Mouse (Mus musculus): ENCODE data around the gene Sox8. TPM values are rescaled to one million over a fixed set of nuclear protein-coding genes. Genes with fewer than 3 reads are reported as not detected.

Gene Sox8
- total RNA-seq, 1 experiment from 2014 or later: 1.2 TPM

DNA sequence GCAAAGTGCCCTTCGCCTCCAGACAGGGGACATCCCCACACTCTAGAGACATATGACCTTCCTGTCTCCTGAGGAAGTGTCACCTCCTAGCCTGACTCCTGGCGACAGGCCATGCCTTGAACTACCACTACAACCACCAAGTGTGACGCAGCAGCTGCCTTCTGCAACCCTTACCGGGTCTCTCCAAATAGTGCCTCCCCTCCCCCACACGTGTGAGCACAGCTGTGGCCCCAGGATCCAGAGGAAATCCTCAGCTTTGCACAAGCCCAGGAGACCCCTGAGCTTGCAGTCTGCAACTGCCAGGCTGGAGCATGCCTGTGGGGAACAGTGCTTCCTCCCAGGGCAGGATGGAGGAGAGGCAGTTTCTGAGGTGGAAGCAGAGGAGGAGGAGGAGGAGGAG lies 54.2 kb downstream of the Sox8 start:
- ATAC-seq (replicated peaks; ENCODE audit: insufficient number of reproducible peaks, low FRiP score, low TSS enrichment, poor library complexity, severe bottlenecking): no peak

Other genes starting within 250 kb of the Sox8 start
- gene Tpsab1, start 225.1 kb downstream of the Sox8 start, total RNA-seq (2017): not detected in 3 replicates
- not detected in 3 replicates for gene Tpsb2, start 204.4 kb downstream of the Sox8 start, total RNA-seq (2017)
- gene Tpsg1, start 201.4 kb downstream of the Sox8 start, total RNA-seq (2017): not detected in 3 replicates
- gene Cacna1h, start 136.9 kb downstream of the Sox8 start, total RNA-seq (2017): 0.48 to 0.97 TPM in 2 of 3 replicates, not detected in the other
- gene Tekt4, start 116.1 kb downstream of the Sox8 start, total RNA-seq (2017): not detected in 3 replicates
- gene Sstr5, start 73.4 kb downstream of the Sox8 start, total RNA-seq (2017): not detected in 3 replicates
- gene Lmf1, start 8.4 kb upstream of the Sox8 start, total RNA-seq (2017): 10.4 to 17.8 TPM (median 11.8 TPM) in 3 replicates
- not detected in 3 replicates for gene Gng13, start 146.5 kb upstream of the Sox8 start, total RNA-seq (2017)
- gene Chtf18, start 156.7 kb upstream of the Sox8 start, total RNA-seq (2017): 1.1 to 5.0 TPM (median 3.0 TPM) in 3 replicates
- gene Rpusd1, start 157.0 kb upstream of the Sox8 start, total RNA-seq (2017): 0.95 to 2.5 TPM in 2 of 3 replicates, not detected in the other
- gene Mslnl, start 165.4 kb upstream of the Sox8 start, total RNA-seq (2017): not detected in 3 replicates
- gene Msln, start 183.7 kb upstream of the Sox8 start, total RNA-seq (2017): not detected in 3 replicates
- 22.3 to 32.1 TPM (median 27.3 TPM) in 3 replicates for gene Narfl, start 203.1 kb upstream of the Sox8 start, total RNA-seq (2017)
- gene Haghl, start 215.0 kb upstream of the Sox8 start, total RNA-seq (2017): 16.0 to 49.1 TPM (median 25.3 TPM) in 3 replicates
- not detected in 3 replicates for gene Ccdc78, start 215.9 kb upstream of the Sox8 start, total RNA-seq (2017)
- 30.7 to 53.7 TPM (median 38.7 TPM) in 3 replicates for gene Fam173a, start 222.2 kb upstream of the Sox8 start, total RNA-seq (2017)
- not detected in 3 replicates for gene AC134908.4, start 225.0 kb upstream of the Sox8 start, total RNA-seq (2017)
- 5.1 to 6.4 TPM (median 6.1 TPM) in 3 replicates for gene Metrn, start 226.4 kb upstream of the Sox8 start, total RNA-seq (2017)
- not detected in 3 replicates for gene Fbxl16, start 238.4 kb upstream of the Sox8 start, total RNA-seq (2017)